Mouse (Mus musculus): Measurements from ENCODE around the gene Atxn1l. TPM values are rescaled to one million over a fixed set of nuclear protein-coding genes. Genes with fewer than 3 reads are reported as not detected.
"Not testable (repeated sequence)": the region's sequence is repeated elsewhere in the genome, so short reads cannot be mapped to it uniquely, and the experiment has no call there.

Atxn1l gene
- 4.0 and 4.5 TPM in 2 replicates for polyA plus RNA-seq (2015; fragmentation: Nextera tagmentation; extraction: Ambion mirVana)

DNA sequence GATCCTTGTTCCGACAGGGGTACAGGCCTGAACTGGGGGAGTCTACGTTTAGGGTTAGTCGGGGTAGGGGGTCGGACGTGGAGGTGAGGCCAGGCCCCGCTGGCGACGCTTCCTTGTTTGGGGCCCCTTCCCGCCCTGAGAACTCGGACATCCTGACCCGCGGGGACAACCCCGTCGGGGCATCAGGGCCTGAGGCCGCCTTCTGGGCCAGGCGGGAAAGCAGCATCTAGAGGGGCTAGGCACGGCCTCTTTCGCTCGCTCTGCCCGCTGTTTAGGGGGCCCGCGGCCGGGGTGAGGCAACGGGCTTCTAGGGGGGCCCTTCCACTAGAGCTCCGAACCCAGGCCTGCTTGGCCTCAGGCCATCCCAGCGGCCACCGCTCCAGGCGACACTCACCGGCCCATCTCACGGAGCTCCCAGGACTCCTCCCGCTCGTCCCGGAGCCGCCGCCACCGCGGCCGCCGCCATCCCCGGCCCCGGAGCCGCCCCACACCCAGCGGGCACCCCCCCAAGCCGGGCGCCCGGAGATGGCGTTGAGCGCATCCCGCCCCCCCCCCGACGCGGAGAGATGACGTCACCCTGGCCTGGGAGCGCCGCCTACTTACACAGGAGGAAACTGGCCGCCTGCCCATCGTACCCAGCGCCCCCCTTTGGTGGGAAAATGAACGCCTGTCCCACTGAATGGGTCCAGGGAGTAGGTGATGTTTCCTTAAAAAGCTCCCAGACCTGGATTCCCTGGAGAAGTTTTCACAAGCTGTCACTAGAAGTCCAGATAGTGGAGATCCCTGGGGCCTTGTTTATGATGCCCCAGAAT lies at the start of gene Atxn1l:
Atxn1l (minus strand) TSS at position 503 of the 812 bp plus-strand sequence.
- DNase-seq (ENCODE audit: low spot score) = peak; percentile 89

DNA sequence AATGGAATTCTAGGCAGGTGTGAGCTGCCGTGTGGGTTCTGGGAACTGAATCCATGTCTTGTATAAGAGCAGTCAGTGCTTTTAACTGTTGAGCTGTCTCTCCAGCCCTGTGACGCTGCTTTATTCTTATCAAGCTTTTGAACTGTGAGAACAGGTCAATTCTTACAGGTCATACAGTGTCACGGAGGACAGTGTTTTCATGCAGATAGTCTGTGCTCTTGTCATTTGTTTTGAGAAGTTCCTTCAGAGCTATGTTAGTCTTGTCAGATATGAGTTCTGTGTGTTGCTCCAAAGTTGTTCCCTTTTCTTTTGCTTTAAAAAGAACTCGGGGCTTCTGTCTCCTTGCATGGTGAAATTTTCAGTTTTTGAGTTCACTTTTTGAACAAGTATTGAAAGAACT lies 43.0 kb upstream of the Atxn1l start:
- DNase-seq (ENCODE audit: low spot score) = no peak

DNA sequence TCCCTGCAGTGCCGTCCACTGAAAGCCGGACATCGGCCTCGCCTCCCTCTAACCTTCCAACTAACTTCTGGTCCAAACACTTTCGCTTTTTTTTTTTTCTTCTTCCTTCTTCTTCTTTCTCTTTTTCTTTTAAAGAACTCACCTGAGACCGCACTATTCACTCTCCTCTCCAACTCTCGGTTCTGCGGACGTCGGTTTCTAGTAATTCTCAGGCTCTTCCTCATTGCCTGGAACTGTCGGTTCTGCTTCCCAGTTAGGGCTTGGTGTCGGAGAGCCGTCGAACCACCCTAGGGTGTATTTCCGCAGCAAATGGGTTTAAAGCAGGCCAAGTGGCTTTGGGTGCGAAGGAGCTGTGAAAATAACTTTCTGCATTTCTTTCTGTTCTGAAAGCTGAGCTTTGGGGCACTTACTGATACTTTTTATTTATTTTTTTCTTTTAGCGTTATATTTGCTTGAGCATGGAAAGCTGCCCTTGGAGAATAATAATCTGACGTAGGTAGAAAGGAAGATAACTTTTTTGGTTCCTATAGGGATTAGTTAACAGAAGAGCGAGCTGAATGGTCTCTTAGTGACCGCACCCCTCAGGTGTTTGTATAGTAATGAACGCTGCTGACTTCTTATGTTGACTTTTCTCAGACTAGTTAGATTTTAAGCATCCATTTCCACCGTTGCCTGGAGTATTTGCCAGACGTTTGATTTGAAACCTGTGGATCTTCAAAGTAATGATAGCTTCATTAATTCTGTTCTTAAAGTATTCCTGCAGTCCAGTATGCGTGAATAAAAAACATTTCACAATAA lies 42.1 kb upstream of the Atxn1l start:
- DNase-seq (ENCODE audit: low spot score) = peak; percentile 5

DNA sequence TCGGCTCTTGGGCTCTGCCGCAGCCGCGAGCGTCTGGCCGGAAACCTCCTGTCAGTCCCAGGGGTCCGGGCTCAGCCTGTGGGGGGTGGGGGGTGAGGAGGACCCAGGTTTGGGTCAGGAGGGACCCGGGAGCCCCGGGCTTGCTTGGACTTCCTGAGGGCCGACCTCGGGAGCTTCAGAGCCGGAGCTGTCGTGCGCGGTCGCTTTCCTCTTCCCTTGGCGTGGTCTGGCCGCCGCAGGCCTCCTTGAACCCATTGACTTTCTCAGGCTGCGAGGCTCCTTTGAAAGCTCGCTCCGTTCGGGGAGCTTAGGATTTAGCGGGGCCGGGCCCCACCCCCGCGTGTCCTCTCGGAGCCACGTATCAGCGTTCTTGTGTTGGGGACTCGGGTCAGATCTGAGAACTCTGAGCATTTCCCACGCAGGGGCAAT lies 41.5 kb upstream of the Atxn1l start:
- DNase-seq (ENCODE audit: low spot score) = no peak

GRCm38 (mm10) chr8:109778280-109778977 lies 40.9 kb upstream of the Atxn1l start, which contains the start of gene Ap1g1:
TSS of gene Ap1g1 (plus strand) at chr8:109778554.
- peak; percentile 99 for DNase-seq (ENCODE audit: low spot score)

DNA sequence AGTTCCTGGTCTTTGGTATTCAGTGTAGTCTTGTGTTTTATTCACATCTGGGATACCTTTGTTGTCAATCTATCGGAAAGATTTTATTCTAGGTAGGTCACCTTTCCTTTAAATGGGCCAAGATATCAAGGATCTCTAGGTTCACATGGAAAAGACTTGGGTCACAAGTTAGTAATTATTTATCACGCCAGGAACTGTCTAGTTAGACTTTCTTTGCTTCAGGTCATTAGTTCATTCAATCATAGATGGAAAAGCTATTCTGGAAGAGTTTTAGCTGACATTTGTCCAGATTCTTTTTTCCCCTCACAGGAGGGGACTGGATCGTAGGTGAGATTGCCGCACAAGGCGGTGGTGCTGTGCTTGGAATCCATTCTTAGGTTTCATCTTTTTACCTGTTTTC lies 40.3 kb upstream of the Atxn1l start:
- DNase-seq (ENCODE audit: low spot score) = peak; percentile 2

DNA sequence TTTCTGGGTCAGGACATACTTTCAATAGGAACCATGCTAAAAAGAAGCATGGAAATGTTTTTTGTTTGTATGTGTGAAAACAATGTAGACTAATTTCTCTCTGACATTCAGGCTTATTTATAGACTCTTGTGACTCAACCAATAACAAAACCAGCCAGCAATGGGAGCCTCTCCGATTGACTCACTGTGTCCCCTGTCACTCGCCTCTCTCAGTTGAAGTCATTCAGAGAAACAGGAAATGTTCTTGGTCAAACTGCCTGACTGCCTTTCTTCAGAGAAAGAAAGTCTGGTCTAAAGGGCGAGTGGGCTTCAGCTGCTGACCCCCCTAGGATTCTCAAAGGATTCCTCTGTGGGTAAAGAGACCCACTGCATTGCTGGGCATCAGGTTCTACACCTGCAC lies 35.6 kb upstream of the Atxn1l start:
- no peak for DNase-seq (ENCODE audit: low spot score)

DNA sequence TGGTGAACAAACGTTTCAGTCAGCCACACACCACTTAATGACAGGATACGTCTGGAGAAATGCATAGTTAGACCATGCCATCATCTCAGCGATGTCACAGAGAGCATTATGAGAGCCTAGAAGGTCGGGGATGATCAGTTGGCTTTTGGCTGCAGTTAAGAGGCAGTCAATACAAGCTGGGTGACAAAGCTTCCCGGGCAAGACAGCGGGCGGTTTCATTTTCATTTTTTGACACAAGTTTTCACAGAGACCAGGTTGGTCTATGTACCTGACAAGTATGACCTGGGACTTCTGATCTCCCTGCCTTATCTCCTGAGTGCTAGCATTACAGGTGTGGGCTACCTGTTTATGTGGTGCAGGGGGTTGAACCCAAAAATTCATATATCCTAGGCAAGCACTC lies 28.5 kb upstream of the Atxn1l start:
- no peak for DNase-seq (ENCODE audit: low spot score)

GRCm38 (mm10) chr8:109764031-109764430 lies 26.5 kb upstream of the Atxn1l start:
- DNase-seq (ENCODE audit: low spot score) = no peak

- DNase-seq (ENCODE audit: low spot score) = no peak
These were observed 22.7 kb upstream of the Atxn1l start for GRCm38 (mm10) chr8:109760221-109760620.

DNA sequence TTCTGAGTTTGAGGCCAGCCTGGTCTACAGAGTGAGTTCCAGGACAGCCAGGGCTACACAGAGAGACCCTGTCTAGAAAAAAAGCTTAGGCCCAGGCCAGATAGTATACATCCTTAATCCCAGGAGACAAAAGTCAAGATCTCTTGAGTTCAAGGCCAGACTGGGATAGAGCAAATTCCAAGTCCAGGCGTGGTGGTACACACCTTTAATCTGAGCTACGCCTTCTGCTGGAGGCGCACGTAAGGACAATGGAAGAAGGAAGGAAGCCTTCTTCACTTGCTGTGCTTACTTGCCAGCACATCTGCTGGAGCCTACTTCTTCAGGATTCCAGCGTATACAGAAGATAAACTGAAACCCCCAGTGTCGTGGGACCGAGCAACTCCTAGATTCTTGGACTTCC lies 21.9 kb upstream of the Atxn1l start:
- no peak for DNase-seq (ENCODE audit: low spot score)

DNA sequence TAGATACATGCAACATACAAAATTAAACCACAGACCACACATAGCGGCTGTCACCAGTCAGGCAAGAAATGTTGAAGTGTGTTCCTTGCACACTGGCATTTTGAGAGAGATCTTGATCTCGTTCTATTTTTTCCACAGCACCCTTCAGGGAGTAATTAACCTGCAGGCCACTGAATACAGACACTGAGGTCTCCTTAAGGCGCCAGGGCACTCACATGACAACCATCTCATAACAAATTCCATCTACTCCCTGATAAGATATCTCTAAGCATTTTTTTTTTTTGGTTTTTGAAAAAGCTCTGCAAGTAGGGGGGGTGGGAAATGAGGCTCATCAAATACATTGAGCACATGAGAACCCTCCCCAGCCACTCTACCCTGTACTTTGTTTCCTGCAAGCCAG lies 19.3 kb upstream of the Atxn1l start:
- no peak for DNase-seq (ENCODE audit: low spot score)

GRCm38 (mm10) chr8:109755554-109755953 lies 18.0 kb upstream of the Atxn1l start:
- DNase-seq (ENCODE audit: low spot score) = not testable (repeated sequence)

GRCm38 (mm10) chr8:109754696-109755095 lies 17.2 kb upstream of the Atxn1l start:
- DNase-seq (ENCODE audit: low spot score) = no peak

- no peak for DNase-seq (ENCODE audit: low spot score)
These were observed 14.4 kb upstream of the Atxn1l start for GRCm38 (mm10) chr8:109751731-109752485.

GRCm38 (mm10) chr8:109750699-109751098 lies 13.2 kb upstream of the Atxn1l start:
- peak; percentile 60 for DNase-seq (ENCODE audit: low spot score)

DNA sequence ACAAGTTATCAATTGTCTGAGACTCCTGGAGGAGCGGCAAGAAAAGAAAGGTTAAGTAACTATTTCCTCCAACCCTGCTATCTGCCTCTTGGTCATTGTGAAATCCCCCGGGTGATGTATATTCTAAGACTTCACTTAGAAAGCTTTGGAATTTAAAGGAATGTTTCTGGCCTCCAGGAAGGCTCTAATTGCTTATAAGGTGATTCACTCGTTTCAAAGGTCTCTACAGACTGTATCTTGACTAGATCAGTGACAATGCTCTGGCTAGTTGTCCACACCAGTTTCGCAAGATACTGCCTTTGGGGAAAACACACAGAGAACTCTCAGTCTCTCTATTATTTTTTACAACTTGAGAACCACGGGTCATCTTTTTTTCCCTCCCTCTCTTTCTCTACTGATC lies 12.7 kb upstream of the Atxn1l start:
- no peak for DNase-seq (ENCODE audit: low spot score)

DNA sequence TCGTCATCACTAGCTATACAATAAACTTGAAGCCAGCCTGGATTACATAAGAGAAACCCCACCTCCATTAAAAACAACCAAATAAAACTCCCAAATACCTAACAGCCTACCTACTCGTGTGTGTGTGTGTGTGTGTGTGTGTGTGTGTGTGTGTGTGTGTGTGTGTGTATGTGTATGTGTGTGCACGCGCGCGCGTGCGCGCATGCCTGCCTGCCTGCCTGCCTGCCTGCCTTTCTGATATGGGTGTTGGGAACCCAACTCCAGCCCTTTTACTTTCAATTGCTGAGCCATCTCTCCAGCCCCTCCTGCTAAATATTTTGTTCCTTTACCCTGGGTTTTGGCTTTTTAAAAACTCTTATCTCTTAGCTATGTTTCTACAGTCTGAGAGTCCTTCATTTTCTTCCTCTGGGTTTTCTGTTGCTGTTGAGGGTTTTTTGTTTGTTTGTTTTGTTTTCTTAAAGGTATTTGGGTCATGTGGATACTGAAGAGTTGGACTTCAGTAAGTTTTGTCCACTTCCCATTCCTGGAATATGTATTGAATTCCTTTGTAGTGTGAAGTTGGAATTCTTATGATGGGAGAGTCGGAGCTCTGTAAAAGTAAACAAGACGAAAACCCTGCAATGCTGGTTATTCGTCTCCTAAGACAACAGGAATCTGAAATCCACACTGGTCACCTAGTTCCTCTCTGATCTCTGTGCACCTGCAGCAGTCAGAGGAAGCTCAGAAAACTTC lies 10.1 kb upstream of the Atxn1l start:
- no peak for DNase-seq (ENCODE audit: low spot score)

- DNase-seq (ENCODE audit: low spot score) = no peak
These were observed 476 bp upstream of the Atxn1l start for GRCm38 (mm10) chr8:109738049-109738380.

GRCm38 (mm10) chr8:109736819-109737218 lies 720 bp downstream of the Atxn1l start:
- no peak for DNase-seq (ENCODE audit: low spot score)
